Mouse (Mus musculus): Measurements from ENCODE around the gene Eif4enif1.

- TF ChIP-seq CTCF (IDR thresholded peaks at IDR 0.05; ENCODE audit: low read depth, low read length) (no peak), POLR2A (IDR thresholded peaks at IDR 0.05; ENCODE audit: borderline replicate concordance, low read depth, low read length) (no peak)
These were observed 89.3 kb downstream of the Eif4enif1 start for GRCm38 (mm10) chr11:3291311-3292061.

Measured in bone marrow macrophage, adult 2 months (primary cell).